Mouse (Mus musculus): ENCODE data around the gene Bend7.

The Bend7 gene

DNA sequence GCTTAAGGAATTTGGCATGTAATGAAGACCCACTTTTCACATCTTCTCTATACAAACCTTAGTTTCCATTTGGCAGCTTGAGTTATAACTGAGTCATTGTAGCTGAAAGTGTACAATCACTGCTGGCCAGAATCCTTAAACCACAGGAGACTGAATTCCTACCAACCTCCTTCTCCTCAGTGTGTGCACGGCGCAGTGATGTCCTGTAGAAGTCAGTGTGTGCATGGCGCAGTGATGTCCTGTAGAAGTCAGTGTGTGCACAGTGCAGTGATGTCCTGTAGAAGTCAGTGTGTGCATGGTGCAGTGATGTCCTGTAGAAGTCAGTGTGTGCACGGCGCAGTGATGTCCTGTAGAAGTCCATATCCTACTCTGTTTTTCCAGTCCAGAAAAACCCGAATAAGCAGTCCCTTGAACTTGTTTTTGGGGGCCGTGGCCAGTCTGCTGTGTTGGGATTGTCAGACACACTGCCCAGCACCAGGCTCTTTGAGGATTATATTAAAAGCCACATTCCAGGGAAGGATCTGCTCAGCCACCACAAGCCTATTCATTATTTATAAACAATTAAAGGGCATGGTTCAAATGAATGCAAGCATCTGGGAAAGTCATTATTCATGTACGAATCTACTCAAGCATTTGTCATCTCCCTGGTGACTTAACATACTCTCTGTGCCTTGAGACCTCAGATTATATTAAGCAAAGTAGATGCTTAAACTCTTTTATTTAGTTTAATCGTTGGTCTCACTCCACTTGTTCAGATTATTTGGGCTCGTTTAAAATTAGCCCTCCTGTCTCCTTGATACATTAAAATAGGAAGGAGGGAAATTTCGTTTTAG lies 65.4 kb downstream of the Bend7 start:
- DNase-seq = no peak

DNA sequence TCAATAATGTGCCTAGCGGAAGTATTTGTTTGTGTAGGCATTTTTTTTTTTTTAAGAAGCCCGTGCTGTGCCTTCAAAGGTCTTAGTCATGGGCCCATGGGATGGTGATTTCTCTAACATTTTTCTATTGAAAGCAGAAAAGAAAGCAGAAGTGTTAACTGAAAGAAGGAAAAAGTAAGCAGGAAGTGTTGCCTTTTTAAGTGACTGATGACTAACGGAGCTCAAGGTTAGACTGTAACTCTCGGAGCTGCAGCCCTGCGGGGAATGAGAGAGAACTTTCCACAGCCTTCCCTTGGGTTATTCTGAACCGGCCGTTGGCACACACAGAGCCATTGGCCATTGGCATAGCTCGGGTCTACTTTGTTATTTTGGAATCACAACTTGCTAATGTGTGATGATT lies 66.4 kb downstream of the Bend7 start:
- DNase-seq = no peak

DNA sequence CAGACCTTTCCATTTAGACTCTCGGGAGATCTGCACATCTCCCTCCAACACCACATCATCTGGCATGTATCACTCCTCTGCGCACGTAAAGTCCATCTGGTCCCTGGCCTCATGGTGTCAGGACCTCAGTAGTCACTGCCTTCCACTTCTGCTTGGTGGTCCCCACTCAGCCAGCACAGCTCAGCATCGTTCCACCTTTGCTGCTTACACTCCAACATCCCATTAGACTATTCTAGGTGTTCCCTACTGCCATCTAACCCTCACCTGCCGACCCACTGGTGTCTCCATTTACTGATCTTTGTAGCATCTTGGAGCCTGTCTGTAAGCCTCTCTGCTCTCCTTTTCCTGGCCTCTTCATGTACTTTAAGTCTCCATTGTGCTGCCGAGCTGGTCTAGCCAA lies 67.4 kb downstream of the Bend7 start:
- no peak for DNase-seq

DNA sequence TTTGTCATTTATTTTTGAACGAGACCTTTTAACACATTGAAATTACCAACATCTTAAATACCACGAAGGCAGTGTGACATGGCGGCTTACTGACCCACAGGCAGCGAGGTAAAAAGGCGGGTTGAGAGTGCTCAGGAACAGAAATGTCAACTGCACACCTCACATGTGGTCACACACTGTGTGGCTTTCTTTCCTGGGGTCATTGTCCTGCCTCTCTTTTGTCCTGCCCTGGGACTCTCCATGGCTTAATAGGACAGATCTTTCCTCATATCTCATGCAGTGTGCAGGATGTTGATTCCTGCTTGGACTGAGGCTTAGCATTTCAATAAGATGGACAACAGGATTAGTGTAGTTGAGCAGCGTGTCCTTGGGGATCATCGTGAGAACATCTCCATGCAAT lies 69.6 kb downstream of the Bend7 start:
- no peak for DNase-seq

DNA sequence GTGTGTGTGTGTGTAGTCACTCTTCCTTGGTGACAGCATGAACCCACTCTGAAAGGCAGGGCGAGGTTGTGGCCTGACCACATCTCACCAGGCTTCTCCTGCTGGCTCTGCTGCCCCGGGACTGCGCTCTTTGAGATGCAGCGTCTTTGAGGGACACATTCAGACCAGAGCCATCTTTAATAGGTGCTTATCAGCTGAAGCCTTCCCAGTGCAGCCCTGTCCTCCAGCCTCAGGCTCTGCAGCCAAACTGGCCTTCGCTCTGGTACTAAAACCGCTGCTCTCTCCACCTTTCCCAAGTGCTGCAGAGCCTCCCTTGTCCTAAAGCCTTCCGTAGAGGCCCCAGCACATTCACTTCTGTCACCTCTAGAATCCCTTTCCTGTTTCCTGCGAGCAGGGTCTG lies 74.0 kb downstream of the Bend7 start:
- DNase-seq = no peak

DNA sequence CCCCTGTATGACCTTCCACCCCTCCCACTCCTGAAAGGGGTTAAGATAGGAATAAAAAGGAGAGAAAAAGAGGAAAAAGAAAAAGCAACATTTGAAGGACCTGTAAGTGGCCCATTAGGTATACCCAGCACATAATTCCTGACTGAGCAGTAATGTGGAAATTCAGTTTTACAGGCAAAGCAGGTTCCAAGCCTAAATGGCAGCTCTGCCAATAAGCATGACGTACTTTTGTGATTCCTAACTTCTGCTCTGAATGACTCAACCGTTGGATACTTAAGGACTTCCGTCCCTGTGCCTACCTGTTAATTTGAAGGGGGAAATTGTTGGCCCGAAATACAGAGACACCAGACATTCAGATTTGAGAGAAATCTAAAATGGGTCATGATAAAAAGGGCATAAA lies 74.9 kb downstream of the Bend7 start:
- no peak for DNase-seq

DNA sequence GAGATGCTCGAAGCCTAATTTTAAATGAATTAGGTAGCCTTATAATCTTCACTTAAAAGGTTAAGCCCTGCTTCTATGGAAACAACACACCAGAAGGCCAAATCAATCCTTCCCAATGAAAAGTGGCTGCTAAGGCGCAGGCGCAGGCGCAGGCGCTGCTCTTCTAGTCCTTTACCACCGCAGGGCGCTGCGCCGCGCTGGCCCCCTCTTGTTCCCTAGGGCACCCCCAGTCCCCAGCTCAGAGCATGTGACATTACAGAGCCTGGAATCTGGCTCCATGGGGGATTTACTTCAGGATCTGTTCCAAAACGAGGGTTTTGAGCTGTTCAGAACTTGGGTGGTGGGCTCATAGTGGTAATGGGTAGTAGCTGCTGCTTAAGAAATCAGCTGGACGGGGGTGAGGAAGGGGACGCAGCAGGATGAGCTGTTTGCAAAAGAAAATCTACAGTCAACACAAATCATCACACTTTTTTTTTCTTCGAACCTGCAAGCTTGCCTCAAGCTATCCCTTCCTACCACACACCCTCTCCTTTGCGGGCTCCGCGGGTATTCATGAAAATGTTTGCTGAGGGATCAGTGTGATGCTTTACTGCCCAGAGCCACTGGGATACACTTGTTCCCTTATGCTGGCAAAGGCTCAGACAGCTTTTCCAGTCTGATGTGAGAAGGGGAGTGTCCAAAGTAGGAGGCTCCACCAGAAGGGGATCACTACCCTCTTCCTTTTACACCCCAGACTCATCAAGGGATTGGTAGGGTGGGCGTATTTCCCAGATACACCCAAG lies 85.0 kb downstream of the Bend7 start:
- DNase-seq = no peak

DNA sequence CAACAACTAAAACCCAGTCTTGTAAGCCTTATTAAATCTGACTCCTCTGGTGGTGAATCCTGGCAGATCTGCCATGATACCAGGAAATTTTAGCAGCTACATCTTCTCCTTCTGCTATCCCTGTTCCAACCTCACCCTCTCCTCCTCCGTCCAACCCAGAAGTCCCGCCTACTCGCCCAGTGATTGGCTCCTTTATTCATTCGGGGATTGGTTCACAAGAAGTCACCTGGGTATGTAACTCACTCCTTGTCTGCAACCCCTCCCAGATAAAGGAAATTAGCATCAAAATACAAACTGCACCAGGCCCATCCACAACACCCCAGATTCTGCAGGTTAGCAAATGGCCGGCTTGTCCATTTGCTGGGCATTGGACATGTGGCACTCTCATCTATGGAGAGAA lies 98.7 kb downstream of the Bend7 start:
- no peak for DNase-seq

DNA sequence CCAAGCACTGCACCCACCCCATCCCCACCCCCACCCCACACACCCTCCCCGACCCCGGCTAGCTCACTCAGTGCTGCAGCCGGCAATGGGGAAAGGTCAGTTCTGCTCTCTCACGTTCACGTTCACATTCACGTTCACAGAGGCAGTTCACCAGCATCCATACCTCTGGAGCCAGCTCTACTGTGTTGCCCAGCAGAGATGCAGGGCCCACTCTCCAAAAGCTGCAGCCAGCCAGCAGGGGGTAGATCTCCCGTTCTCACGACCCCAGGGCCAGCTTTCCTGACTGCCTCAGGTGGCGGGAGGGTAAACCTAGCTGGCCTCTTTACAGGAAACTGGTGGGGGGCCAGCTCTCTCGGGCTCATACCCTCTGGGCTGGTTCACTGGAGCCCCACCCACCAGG lies 100.0 kb downstream of the Bend7 start:
- DNase-seq = no peak

DNA sequence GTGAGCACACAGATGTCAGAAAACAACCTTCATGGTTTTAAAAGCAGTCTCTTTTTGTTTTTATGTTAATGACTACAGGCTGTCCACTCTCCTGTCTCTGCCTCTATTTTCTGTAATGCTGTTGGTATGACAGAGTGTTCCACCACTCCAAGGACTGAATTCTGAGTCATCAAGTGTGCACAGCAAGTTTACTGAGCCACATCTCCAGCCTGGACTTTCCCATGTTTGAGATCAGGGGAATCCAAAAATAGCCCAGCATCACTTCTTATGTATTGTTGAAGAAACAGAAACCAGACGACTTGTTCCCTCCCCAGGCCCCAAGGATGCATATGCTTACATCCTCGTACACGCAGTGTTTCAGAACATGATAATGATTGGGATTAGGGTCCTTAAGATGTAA lies 102.6 kb downstream of the Bend7 start:
- DNase-seq = no peak

DNA sequence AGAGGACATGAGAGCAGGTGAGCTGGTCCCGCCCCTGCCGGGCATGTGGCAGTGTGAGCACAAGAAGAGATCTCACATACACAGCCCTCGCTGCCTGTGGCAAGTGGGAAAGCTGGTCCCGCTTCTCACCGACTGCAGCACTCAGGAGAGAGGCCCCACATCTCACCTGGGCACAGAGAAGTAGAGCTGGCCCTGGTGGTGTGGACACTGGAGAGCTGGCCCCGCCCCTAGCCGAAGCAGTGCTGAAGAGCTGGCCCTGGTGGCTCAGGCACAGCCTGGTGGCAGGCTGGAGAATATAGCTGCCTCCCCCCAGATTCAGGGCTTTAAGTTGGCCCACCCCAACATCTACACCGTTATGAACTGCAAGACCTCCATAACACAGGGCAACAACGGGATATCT lies 106.4 kb downstream of the Bend7 start:
- DNase-seq = no peak

DNA sequence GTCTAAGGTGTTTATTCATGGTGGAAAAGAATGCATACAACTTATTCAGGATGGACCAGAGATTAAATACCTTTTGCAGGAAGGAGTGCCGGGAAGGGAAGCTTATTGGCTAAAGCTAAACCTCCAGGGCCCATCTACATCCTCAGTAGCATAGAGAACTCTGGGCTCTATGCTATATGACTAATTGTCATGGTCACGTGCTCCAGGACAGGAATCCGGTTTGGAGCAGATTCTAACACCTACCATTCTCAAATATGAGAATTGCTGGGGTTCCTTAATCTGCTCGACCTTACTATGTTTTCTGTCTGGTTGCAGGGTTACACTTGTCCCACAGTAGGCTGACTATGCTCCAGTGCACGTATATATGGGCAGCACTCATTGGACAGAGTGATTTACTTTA lies 110.4 kb downstream of the Bend7 start:
- DNase-seq = no peak

DNA sequence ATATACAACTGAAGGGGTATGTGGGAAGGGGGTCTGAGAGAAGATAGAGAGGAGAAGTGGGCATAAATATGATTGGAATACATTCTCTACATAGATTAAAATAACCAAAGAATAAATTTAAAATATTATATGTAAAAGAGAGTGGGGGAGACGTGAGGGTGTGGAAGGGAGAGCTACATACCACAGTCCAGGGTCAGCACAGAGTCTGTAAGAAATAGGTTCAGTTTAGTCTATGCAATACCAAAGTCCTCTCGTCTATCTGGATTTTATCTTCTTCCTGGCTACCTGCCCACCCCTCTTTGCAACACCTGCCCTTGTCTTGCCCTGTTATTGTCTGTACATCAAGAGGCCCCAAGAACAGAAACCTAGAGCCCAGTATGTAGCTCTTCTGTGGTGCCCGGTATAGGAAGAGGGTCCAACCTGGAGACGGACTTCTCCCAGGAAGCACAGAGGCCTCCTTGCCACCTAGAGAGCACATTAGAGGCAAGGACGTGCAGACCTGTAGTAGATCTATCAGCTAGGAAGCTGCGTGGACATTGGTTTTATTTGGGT lies 110.9 kb downstream of the Bend7 start:
- DNase-seq = no peak

DNA sequence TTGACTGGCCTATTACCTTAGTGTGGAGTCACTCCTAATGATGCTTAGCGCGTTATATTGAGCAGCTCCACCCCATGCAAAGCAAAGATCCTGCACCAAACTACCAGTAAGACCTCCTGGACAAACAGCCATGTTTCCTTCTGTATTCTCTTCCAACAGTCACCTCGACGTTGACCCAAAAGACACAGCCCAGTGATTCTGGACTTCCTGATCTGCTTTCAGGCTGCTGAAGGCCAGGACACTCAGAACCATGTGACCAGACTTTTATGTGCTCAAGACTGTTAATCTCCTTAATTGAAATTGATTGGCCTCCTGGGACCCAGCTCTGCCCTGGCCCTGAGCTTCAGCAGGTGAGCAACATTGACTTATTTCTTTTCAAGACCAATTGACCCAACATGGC lies 111.4 kb downstream of the Bend7 start:
- DNase-seq = no peak

DNA sequence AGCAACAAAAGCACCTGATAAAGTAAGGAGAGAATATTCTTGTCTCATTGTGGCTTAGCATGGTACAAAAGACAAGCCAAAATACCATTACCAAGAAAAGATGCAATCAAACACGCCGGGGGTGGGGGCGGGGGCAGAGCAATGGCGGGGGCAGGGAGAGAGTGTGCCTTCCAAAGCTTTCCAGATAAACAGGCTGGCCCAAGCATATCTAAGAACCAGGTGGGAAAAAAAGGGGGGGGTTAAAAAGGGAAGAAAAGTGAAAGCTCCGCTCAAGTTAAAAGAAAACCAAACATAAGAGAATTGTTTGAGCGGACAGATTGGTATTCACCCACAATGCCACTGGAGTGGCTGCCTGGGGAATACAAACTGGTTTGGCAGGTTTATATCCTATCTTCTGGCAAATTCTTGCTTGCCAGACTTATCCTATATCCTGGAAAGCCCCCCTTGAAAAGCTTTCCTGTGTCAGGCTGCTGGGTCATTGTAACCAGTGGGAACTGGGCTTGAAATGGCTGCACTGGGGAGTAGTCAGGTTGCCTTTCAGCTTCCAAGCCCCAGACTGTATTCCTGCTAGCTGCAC lies 111.9 kb downstream of the Bend7 start:
- DNase-seq = no peak

DNA sequence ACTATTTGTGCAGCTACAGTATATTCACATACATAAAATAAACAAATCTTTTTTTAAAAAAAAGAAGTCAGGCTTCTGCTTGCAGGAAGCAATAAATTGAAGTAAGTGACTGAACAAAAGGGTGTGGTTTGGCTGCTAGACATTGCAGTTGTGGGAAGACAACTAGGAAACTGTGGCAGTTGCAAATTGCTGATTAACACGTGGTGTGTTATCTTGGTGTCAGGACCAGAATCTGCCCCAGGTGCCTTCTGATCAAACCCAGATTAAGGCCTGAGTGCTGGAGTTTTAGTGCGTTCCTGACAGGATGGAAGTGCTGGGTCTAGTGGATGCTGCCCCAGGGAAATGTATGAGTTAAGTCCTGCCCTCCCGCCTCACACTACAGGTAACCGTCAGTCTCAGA lies 113.9 kb downstream of the Bend7 start:
- no peak for DNase-seq

DNA sequence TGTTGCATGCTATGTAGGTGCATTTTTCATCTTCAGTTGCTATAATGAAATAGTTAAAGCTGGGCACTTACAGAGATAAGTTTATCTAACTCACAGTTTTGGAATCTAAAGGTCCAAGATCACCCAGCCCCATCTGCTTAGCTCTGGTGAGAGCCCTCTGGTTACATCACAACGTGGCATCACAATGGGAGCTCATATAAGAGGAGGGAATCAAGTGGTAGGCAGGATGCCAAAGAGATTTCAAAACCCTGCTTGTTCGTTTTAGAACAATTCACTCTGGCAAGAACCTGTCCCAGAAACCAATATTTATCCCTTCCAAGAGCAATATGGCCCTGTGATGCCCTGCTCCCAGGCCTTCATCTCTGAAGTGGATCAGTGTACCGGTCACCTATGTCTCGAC lies 114.5 kb downstream of the Bend7 start:
- no peak for DNase-seq

DNA sequence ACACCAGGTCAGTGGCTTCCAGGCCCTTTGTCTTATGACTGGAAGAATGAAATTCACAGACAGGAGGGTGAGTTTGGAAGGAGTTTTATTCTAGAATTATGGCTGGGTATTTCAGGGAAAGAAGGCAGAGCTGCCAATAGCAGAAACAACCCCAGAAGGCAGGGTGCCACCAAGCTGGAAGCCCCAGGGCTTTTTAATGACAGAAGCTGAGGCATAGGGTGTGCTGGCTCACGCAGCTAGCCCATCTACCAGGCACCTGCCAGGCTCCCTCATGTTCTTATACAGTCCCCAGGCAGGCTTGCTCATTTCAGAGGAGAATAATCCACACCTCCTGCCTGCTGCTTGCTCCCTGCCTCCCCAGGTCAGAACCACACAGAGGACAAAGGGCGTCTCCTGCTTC lies 131.8 kb downstream of the Bend7 start:
- no peak for DNase-seq
